Mouse (Mus musculus) monocyte, adult 5-6 weeks (primary cell): ENCODE measurements around the gene Acads. TPM values are rescaled to one million over a fixed set of nuclear protein-coding genes. Genes with fewer than 3 reads are reported as not detected.
"Not testable (repeated sequence)": the region's sequence is repeated elsewhere in the genome, so short reads cannot be mapped to it uniquely, and the experiment has no call there.

ENCODE experiments used
- ATAC-seq: fragments of 153-309, 156-312 bp; replicated peaks from 2 replicates; pipeline ENCODE4 v1.8.0; 2017; ENCODE audit warnings: mild to moderate bottlenecking; ENCODE audit not compliant: low TSS enrichment, insufficient number of reproducible peaks, severe bottlenecking, poor library complexity, low FRiP score
- total RNA-seq: library from RNA; stranded (forward); fragments of 200-1000, 200-491, 200-594 nt; gene quantifications from 3 replicates; pipeline ENCODE4 v1.2.3, GENCODE M21; 2017

Acads gene
- total RNA-seq: 10.4 to 19.1 TPM (median 15.8 TPM) in 3 replicates

DNA sequence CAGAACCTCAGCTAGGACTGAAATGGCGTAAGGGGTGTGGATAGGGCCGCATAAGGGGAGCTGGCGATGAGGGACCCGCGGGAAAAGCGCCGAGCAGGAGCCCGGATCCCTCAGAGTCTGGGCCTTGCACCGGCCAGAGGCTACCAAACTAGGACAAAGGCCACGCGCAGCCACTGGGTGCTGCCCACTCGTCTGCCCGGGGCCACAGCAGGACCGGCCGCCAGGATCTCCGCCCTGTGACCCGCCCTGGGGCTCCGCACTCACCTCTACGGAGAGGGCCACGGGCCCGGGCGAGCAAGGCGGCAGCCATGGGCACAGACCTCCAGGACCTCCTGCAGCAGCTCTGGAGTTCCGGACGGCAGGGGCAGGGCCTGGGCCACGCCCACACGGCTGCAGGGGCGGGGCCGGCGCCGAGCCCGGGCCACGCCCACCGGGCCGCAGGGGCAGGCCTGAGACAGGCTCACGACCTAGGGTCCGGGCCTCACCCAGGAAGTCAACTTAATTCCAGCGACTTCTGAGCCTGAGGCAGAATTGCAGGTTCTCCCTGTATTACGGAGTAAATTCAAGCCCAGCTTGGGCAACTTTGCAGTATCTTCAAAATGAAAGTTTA is at the start of gene Acads:
Acads (minus strand) TSS at position 386 of the 610 bp plus-strand sequence.
- ATAC-seq: peak; percentile 62

GRCm38 (mm10) chr5:115167396-115167795 is 48.2 kb upstream of the Acads start:
- peak; percentile 72 for ATAC-seq

- no peak for ATAC-seq
These were observed 47.7 kb upstream of the Acads start for GRCm38 (mm10) chr5:115166815-115167194.

- ATAC-seq: no peak
These were observed 47.0 kb upstream of the Acads start for GRCm38 (mm10) chr5:115165895-115166814.

- ATAC-seq: no peak
These were observed 46.2 kb upstream of the Acads start for GRCm38 (mm10) chr5:115165351-115165750.

DNA sequence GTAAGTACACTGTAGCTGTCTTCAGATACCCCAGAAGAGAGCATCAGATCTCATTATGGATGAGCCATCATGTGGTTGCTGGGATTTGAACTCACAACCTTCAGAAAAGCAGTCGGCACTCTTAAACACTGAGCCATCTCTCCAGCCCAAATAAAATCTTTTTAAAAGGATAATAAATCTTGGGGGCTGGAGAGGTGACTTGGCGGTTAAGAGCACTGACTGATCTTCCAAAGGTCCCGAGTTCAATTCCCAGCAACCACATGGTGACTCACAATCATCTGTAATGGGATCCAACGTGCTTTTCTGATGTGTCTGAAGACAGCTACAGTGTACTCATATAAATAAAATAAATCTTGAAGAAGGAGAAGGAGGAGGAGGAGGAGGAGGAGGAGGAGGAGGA is 45.3 kb upstream of the Acads start:
- not testable (repeated sequence) for ATAC-seq

- ATAC-seq: no peak
These were observed 44.4 kb upstream of the Acads start for GRCm38 (mm10) chr5:115163563-115163962.

DNA sequence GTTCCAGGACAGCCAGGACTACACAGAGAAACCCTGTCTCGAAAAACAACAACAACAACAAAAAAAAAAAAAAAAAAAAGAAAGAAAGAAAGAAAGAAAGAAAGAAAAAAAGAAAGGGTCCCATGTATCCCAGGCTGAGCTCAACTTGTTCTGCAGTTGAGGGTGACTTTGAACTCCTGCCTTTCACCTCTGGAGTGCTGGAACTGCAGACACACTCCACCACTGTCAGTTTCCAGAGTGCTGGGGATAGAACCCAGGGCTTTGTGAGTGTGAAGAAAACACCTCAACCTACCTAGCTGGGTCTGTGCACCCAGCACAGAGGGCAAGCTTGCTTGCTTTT is 42.8 kb upstream of the Acads start:
- not testable (repeated sequence) for ATAC-seq

DNA sequence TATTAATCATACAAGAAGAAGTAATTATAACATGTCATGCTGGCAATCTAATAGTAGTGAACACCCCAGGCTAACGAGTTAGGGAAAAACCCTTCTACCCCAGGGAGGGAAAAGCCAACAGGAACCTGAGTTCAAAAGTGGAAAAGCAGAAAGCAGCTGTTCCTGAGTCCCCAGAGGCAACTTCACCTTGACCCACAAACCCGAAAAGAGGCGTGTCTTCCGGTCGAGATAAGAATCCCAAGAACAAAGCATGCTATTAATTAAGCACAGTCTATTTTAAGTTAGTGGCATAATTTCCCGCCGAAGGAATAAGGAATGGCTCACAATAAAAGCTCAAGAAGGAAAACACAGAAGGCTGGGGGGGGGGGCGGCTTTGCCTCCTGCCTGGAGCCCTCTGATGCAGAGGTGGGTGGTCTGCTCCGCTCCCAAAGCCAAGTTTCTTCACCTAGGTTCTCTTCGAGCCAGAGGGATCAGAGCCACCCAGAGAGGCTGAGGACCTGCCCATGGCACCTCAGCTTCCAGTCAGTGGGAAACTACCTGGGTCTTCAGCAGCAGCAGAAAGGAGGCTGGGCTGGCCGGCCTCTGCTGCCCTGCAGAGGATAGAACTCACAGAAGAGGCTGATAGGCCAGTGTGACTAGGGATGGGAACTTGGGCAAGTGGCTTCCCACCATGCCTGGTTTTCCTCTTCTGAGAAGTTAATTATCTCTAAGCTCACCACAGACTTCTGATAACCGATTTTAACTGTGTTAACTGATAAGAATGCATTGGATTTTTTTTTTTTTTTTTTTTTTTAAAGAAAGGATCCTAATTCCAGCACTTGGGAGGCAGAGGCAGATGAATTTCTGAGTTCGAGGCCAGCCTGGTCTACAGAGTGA is 42.2 kb upstream of the Acads start:
- ATAC-seq: no peak

- no peak for ATAC-seq
These were observed 41.5 kb upstream of the Acads start for GRCm38 (mm10) chr5:115160655-115161054.

GRCm38 (mm10) chr5:115159165-115159564 is 40.0 kb upstream of the Acads start:
- ATAC-seq: no peak

DNA sequence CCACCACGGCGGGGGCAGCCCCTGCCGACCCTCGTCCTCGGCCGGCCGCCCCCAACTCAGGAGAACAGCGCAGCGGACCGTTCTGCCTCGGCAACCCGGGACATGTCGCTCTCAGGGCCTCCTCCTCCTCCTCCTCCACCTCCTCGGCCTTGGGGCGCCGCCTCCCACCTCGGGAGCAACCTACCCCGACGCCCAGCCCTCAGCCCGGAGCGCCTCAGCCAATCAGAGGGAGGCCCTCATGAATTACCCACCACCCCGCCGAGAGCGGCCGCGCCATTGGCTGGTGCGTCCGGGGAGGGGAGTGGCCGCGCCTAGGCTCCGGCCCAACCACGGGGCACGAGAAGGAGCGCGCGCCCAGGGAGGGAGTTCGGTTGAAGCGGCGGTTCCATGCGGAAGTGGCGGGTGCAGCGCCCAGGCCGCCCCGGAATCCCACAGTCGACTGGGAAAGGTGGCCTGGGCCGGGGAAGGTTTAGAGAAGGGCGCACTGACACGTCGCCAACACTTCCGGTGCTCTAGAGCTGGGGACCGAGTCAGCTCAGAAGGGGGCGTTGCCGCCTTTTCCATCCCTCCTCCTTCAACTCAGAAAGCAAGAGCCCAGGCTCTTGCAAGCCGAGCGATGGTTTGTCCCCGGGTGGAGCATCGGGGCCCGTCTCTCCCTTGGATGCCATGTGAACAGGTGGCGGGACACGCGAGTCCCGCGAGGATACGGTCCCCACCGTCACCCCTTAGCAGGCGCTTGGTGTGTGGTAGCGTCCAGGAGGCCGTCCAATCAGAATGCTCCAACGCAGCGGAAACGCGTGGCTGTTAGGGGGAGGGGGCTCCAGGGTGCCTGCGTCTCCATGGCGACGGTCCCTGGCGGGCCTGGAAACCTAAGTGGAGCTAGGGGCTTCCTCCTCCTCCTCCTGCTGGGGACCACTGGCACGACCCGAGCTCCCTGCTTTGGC is 39.2 kb upstream of the Acads start, which contains the start of gene Mlec:
Mlec (minus strand) TSS at position 140 of the 944 bp plus-strand sequence.
- ATAC-seq: peak; percentile 84

DNA sequence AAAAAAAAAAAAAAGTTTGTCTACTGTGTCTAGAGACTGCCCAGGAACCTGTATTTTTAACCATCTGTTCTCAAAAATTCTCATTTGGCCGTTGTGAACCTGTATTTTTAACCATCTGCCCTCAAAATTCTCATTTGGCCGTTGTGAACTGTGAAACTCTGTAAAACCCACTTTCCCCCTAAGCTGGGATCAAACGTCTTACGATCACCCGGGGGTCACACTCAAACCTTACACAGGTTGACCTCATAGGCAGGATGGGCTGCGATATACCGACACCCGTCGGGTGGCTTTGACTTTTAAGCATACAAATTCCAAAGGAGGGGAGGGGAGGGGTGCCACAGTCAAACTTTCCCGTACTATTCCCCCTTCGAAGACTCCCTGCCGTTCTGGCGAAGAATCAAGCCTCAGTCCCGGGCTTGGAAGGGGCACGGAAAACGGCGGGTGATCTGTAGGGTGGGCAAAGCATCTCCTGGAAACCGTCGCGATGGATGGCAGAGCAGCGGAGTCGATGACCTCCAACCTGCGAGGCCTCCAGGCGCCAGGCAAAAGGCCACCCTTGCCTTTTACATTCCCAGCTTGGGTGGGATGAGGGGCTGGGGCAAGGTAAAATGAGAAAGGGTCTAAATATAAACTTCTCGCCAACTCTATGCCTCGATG is 37.9 kb upstream of the Acads start:
- ATAC-seq: no peak

DNA sequence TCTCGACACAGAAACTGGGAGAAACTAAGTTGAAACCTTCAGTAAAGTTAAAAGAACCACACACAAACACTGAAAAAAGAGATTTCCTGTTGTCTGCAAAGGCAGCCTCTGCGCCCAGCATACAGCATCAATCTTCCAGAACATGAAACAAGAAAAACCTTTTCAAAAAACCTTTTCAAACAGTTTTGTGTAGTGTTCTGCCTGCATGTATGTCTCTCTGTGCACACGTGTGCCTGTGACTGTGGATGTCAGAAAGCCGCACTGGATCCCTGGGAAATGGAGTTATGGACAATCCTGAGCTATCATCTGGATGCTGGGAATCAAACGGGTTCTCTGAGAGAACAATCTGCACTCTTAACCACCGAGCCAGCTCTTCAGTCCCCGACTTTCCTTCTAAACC is 37.3 kb upstream of the Acads start:
- no peak for ATAC-seq

DNA sequence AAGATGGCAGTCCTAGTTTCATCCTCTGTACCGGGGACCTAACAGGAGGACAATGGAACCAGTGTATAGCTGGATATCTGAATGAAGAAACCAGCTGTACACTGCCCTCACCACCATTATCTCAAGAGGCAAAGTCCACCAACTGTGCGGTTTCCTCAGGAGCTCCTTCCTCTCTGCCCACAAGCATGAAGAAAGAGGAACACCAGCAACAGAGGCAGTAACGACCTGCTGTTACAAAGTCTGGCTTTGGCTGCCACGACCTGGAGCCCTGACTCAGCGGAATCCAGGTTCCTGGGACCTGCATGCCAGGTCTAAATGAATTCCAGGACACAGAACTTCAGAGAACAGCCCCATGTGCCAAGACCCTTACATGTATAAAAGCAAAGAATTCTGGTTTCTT is 36.7 kb upstream of the Acads start:
- ATAC-seq: peak; percentile 64

DNA sequence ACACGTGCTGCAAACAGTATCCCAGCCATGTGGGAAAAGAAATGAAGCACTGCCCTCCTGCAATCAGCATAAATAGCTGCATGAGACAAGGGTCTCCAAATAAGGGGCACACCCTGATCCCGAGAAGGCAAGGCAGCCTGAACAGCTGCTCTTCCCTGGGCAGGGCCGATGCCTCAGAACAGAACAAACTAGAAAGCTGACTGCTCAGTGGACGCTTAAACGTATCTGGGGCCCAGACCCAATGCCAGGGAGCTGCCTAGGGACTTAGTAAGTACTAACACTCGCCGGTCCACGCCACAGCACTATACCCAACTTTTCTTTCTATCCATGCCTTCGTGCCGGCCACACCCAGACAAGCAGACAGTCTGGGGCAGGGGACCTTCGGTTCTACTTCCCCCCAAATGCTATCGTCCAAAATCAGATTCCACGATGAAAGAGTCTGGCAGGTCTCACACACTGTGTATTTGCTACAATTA is 36.0 kb upstream of the Acads start:
- ATAC-seq: no peak

- ATAC-seq: no peak
These were observed 33.2 kb upstream of the Acads start for GRCm38 (mm10) chr5:115152132-115152956.
